Mouse (Mus musculus) telencephalon, adult 2 months (tissue): Measurements from ENCODE around the gene Wdr54.

Experiments
- DNase-seq: peaks from one replicate; pipeline ENCODE4 v3.0.0-alpha.2; 2011; ENCODE audit warnings: low read depth, low spot score

Wdr54 gene

DNA sequence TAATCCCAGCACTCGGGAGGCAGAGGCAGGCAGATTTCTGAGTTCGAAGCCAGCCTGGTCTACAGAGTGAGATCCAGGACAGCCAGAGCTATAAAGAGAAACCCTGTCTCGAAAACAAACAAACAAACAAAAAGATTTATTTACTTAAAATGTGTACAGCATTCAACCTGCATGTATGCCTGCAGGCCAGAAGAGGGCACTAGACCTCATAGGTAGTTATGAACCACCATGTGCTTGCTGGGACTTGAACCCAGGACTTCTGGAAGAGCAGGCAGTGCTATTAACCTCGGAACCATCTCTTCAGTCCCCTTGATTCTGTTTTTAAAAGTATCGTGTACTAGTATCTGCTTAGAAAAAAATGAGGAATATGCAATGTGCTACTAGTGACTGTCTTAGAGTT lies 28.8 kb downstream of the Wdr54 start:
- no peak for DNase-seq

DNA sequence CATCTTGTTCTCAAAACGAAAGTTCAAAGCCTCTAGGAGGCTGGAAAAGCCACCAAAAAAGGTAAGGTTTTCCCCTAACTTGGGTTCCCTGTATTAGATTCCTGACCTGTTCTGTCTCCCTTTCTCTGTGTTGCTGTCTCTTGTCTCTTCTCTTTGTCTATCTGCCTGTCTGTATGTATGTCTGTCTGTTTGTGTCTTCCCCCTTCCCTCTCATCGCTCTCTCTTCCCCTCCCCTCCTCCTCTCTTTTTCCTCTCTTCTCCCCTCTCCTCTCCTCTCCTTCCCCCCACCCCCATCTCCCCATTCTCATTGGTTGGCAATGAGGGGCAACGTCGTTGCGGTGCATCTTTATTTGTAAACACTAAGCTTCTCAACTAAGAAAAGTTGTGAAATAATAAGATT lies 30.9 kb downstream of the Wdr54 start, which contains the start of gene Ino80b:
Gene Ino80b (minus strand): TSS at position 101 of the 400 bp plus-strand sequence.
- no peak for DNase-seq

GRCm38 (mm10) chr6:83124851-83125312 lies 31.3 kb downstream of the Wdr54 start:
- DNase-seq = peak; percentile 96

- DNase-seq = no peak
Measured at GRCm38 (mm10) chr6:83122961-83123360, 33.2 kb downstream of the Wdr54 start.

DNA sequence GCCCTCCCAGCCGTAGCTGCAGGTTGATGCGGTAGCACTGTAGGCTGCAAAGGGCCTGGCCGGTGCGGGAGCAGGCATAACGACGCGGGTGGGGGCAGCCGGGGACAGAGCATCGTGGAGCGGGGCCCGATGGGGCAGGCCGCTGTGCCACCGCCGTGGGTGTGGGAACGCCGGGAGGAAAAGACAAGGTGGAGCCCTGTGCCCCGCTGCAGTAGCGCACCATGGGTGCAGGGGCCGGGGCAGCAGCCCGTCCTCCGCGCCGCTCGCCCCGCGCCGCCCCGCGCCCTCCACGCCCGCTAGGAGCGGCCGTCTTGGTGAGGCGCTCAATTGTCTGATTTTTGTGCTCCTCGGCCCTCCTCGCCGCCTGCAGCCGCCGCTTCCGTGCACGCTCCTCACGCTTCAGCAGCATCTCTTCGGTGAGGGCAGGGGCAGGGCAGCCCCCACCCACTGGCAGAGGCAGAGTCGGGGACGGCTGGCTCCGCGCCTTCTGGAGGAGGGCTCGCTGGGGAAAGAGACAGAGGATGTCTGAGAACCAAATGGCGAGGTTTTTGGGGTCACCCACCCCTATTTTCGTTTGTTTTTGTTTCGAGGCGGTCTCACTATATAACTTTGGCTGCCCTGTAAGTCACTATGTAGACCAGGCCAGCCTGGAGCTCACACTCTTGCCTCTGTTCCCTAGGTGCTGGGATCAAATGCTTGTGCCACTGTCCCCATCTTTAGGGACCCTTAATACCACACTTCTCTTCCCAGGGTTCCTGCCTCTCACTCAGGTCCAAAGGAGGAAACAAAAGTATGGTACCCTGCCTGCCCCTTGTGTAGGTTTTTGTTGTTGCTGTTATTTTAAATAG lies 34.1 kb downstream of the Wdr54 start:
- DNase-seq = no peak

DNA sequence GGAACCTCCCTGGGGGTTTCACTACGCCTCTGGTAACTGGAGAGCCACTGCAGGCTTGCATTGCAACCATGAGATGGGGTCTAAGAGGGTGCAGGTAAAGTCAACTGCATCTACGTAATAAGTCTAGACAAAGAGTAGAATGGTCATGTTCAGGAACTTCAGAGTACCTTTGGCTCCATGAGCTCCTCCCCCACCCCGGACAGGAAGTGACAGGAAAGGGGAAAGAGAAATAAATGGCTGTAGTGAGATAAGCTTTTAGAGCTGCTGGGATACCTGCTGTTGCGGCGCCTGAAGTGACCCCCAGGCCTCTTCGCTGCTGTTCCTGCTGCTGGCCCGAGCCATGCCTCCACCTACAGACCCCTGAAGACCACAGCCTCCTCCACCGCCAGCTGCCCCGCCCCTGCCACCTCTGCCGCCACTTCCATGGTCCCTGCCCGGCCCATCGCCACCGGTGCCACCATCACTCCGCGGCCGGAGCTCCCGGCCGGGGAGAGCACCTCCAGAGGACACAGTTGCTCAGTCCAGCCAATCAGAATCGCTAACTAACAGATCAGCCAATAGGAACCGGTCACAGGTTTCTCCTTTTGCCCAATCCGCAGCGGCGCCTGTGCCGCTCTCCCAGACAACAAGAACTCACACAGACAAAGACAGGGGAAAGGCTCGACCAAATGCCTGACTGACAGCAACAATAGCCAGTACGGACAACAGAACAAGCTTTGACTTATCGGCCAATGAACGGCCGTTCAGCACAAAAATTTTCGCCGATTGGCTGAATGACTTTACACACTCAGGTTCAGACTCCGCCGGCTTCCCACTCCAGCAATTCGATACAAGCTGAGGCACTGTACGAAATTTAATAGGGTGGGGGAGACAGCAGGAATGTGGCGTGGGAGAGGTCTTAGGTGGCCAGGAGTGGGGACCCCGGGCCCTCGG lies 35.0 kb downstream of the Wdr54 start, which contains the start of gene Wbp1:
Gene Wbp1 (minus strand): TSS at position 630 of the 933 bp plus-strand sequence.
- DNase-seq = peak; percentile 100

GRCm38 (mm10) chr6:83119734-83120051 lies 36.5 kb downstream of the Wdr54 start:
- no peak for DNase-seq

DNA sequence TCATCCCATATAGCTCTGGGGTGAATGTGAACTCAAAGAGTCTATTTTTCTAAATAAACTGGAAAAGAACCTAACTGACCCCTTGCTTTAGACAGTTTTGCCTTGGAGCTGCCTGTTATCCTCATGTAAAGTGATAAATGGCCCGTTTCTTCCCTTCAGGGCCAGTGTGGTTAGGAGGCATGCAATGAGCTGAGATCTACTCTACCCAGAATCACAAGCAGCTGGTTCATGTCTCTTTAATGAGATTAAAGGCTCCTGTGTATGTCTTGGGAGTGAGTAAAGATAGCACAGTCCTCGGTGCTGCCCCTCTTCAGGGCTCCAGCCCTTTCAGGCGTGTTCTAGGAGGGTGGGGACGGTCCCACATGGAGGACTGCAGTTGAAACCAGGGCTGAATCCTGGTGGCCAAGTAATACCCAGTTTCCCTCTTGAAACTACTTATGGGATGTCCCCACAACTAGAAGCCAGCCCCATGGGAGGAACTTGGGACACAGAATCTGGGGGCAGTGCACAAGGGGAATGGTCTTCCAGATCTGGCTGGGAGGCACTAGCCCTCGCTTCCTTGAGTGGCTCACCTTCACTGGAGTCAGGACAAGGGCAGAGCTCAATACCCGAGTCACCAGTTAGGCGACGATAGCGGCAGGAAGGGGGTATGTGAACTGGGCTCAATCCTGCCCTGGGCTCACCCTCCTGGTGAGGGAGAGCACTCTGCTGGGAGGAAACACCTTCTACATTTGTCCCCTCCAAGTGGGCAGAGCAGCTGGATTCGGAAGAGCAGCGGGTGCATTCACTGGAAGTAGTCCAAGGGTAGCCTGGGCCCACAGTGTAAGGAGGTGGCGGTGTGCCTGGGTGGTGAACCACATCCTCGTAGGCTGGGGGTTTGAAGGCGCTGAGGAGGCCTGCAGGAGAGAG lies 37.1 kb downstream of the Wdr54 start:
- DNase-seq = no peak

DNA sequence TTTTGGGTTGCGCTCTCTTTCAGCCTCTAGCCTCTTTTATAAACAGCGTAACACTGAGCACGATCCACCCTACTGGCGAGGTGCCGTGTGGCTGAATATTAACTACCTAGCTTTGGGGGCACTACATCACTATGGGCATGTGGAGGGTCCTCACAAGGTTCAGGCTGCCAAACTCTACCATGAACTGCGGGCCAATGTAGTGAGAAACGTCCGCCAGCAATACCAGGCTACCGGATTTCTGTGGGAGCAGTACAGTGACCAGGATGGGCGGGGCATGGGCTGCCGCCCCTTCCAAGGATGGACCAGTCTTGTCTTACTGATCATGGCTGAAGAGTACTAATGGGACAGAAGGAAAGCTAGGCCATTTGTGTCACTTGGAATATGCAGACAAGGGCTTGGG lies 37.8 kb downstream of the Wdr54 start:
- DNase-seq = no peak

DNA sequence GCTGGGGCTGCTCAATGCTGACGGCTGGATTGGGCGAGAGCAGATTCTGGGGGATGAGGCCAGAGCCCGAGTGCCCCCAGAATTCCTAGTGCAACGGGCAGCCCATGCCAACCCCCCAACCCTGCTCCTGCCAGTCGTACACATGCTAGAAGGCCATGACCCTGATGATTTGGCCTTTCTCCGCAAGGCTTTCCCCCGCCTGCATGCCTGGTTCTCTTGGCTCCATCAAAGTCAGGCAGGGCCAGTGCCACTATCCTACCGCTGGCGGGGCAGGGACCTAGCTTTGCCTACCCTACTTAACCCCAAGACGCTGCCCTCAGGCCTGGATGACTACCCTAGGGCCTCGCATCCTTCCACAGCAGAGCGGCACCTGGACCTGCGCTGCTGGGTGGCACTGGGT lies 38.6 kb downstream of the Wdr54 start:
- no peak for DNase-seq

GRCm38 (mm10) chr6:83117165-83117438 lies 39.1 kb downstream of the Wdr54 start:
- no peak for DNase-seq

GRCm38 (mm10) chr6:83116373-83117164 lies 39.6 kb downstream of the Wdr54 start:
- no peak for DNase-seq

GRCm38 (mm10) chr6:83115682-83116372 lies 40.4 kb downstream of the Wdr54 start:
- DNase-seq = no peak

DNA sequence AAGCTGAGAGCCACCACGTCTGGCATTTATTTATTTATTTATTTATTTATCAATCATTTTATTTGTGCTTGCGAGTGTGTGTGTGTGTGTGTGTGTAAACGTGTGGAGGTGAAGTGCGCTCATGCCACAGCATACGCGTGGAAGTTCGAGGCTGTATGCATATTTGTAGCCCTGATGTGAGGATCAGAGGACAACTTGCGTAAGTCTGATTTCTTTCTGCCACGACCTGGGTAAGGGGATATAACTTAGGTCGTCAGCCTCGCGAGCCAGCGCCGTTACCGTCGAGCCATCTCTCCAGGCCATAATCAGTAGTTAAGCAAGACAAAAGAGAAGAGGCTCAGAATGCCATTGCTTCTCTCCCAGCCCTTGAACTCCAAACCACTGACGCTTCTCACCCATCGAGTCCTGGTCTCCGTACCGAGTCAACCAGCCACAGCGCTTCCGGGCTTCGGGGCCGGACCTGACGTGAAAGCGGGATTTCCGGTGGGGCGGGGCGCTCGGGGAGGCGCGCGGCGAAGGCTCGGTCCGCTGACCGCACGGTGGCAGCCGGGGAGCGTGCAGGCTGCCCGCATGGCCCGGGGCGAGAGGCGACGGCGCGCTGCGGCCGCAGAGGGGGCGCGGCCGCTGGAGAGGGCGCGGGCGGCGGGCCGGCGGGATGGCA lies 41.1 kb downstream of the Wdr54 start, which contains the start of gene Mogs:
Gene Mogs (plus strand): TSS at position 486 of the 661 bp plus-strand sequence.
- no peak for DNase-seq

DNA sequence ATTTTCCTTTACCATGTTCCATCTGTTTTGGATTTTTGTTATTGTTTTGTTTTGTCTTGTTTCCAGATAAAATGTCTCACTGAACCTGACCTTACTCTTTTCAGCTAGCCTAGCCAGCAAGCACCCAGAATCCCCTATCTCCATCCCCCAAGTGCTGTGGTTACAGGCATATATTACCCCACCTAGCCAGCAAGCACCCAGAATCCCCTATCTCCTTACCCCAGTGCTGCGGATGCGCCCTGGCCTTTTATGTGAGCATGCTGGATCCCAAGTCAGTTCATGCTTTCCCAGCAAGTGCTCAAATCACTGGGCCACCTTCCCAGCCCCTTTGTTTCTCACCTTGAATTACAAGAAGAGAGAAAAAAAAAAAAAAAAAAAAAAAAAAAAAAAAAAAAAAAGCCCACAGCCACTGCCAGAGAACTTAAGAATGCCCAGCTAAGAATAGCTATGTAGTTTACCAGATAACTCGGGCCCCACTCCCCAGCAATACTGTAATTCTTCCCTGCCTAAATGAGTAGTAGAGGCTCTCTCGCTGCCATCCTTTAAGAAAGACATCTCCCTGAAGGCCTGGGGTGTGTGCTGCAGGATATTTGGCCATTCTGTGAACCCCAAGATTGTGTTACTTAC lies 44.6 kb downstream of the Wdr54 start:
- DNase-seq = no peak

DNA sequence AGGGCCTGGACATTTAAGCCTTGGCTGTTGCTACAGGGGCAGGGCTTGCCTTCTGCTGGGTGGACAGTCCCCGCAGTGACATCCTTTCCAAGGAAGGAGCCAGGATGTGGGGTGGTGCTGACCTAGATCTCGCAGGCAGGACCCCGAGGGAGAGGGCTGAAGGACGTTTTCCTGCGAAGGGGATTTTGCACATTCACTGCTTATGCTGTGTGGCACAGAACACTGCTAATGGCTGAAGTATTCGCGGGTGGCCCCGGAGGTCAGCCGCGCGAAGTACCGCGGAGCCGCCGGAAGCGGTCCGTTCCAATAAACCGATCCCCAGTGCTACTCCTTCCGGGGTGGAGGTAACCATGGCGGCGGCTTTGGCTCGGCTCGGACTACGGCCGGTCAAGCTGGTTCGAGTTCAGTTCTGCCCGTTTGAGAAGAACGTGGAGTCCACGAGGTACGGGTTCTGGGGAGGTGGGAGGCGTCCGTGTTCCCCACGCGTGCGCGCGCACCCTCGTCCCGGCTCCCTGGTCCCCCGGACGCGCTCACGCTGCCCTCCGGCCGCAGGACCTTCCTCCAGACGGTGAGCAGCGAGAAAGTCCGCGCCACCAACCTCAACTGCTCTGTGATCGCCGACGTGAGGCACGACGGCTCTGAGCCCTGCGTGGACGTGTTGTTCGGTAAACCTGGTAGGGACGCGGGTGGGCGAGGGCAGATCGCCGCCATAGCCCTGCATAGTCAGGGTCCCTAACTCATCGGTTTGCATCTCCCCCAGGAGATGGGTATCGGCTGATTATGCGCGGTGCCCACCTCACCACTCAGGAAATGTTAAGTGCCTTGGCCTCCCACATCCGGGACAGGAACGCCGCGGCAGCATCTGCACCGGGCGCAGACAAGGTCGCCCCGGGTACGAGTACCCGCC lies 47.2 kb downstream of the Wdr54 start, which contains the start of gene Mrpl53:
Gene Mrpl53 (plus strand): TSS at position 279 of the 907 bp plus-strand sequence.
- DNase-seq = peak; percentile 54

- DNase-seq = peak; percentile 31
Measured at GRCm38 (mm10) chr6:83107566-83108400, 48.4 kb downstream of the Wdr54 start.
